Mouse (Mus musculus) MEL (cell line): Measurements from ENCODE around the gene Edn2. TPM values are rescaled to one million over a fixed set of nuclear protein-coding genes. Genes with fewer than 3 reads are reported as not detected.
A peak's percentile ranks its signal among the peaks of the same experiment; 100 is the strongest.

Experiments used
- DNase-seq: peaks from one replicate; pipeline ENCODE4 v3.0.0; 2011; ENCODE audit warnings: low read depth, low spot score
- H3K27ac ChIP-seq: 2 replicates; pipeline ENCODE4 v1.5.1; 2012; ENCODE audit warnings: low read depth, mild to moderate bottlenecking, control low read depth, low read length, moderate library complexity; ENCODE audit not compliant: control insufficient read depth
- H3K27me3 ChIP-seq, 2 experiments: fragments of 150-350 bp in 1 of 2; sonication (generic) in 1 of 2; 2 replicates each; pipeline ENCODE4 v1.6.1; 2012; ENCODE audit warnings: low read length in 2 of 2, mild to moderate bottlenecking in 2 of 2, improper control_type of control experiment in 1 of 2, moderate library complexity in 1 of 2; ENCODE audit not compliant: insufficient read depth in 2 of 2, control insufficient read depth in 1 of 2
- H3K36me3 ChIP-seq, 2 experiments: 2 replicates each; pipeline ENCODE4 v1.6.1; 2012 to 2014; ENCODE audit warnings: low read length in 2 of 2, improper control_type of control experiment in 1 of 2, inconsistent platforms in 1 of 2, mild to moderate bottlenecking in 1 of 2; ENCODE audit not compliant: insufficient read depth in 2 of 2, control insufficient read depth in 1 of 2
- H3K4me1 ChIP-seq, 2 experiments: fragments of 150-350 bp in 1 of 2; sonication (generic) in 1 of 2; 2 replicates each; pipeline ENCODE4 v1.6.1; 2012; ENCODE audit warnings: low read length in 2 of 2, improper control_type of control experiment in 1 of 2, mild to moderate bottlenecking in 1 of 2; ENCODE audit not compliant: insufficient read depth in 2 of 2, control insufficient read depth in 1 of 2
- H3K4me3 ChIP-seq, 2 experiments: fragments of 150-350 bp in 1 of 2; sonication (generic) in 1 of 2; 2 replicates each; pipeline ENCODE4 v1.5.1; 2012; ENCODE audit warnings: low read depth in 2 of 2, low read length in 2 of 2, mild to moderate bottlenecking in 2 of 2, moderate library complexity in 2 of 2, control low read depth in 1 of 2, improper control_type of control experiment in 1 of 2; ENCODE audit not compliant: control insufficient read depth in 1 of 2, insufficient read depth in 1 of 2
- H3K79me2 ChIP-seq: 2 replicates; pipeline ENCODE4 v1.6.1; 2012; ENCODE audit warnings: mild to moderate bottlenecking, low read length, moderate library complexity; ENCODE audit not compliant: control insufficient read depth, poor library complexity, insufficient read depth
- H3K9ac ChIP-seq: 2 replicates; pipeline ENCODE4 v1.6.1; 2012; ENCODE audit warnings: low read depth, mild to moderate bottlenecking, control low read depth, low read length, moderate library complexity; ENCODE audit not compliant: control insufficient read depth, poor library complexity, severe bottlenecking
- H3K9me3 ChIP-seq: fragments of 150-350 bp; sonication (generic); replicated peaks from 2 replicates; pipeline ENCODE4 v1.6.1; 2012; ENCODE audit warnings: mild to moderate bottlenecking, low read length, improper control_type of control experiment, moderate library complexity; ENCODE audit not compliant: insufficient read depth
- BHLHE40 ChIP-seq: IDR thresholded peaks from 2 replicates; pipeline ENCODE4 v1.6.1; 2012; ENCODE audit warnings: low read depth, mild to moderate bottlenecking, inconsistent platforms, low read length, improper control_type of control experiment, borderline replicate concordance
- CTCF ChIP-seq, 3 experiments: IDR thresholded peaks in 2 of 3; conservative IDR thresholded peaks in 1 of 3; 2 replicates each; pipeline ENCODE4 v1.5.1; 2011 to 2012; ENCODE audit warnings: low read length in 3 of 3, low read depth in 2 of 3, mild to moderate bottlenecking in 2 of 3, improper control_type of control experiment in 1 of 3, inconsistent platforms in 1 of 3, mixed read lengths in 1 of 3, moderate library complexity in 1 of 3; ENCODE audit not compliant: control insufficient read depth in 1 of 3, insufficient read depth in 1 of 3, poor library complexity in 1 of 3, severe bottlenecking in 1 of 3
- E2F4 ChIP-seq: IDR thresholded peaks from 2 replicates; pipeline ENCODE4 v1.6.1; 2011; ENCODE audit warnings: low read depth, low read length, improper control_type of control experiment, borderline replicate concordance
- HCFC1 ChIP-seq: IDR thresholded peaks from 2 replicates; pipeline ENCODE4 v1.6.1; 2012; ENCODE audit warnings: low read depth, mild to moderate bottlenecking, inconsistent platforms, low read length, improper control_type of control experiment, moderate library complexity
- JUND ChIP-seq: IDR thresholded peaks from 2 replicates; pipeline ENCODE4 v1.6.1; 2011; ENCODE audit warnings: low read depth, mild to moderate bottlenecking, improper control_type of control experiment, low read length
- MAZ ChIP-seq: IDR thresholded peaks from 2 replicates; pipeline ENCODE4 v1.6.1; 2012; ENCODE audit warnings: low read depth, mild to moderate bottlenecking, inconsistent platforms, low read length, improper control_type of control experiment
- MEF2A ChIP-seq: IDR thresholded peaks from 2 replicates; pipeline ENCODE4 v1.6.1; 2014; ENCODE audit warnings: low read depth, mild to moderate bottlenecking, inconsistent platforms, low read length, improper control_type of control experiment; ENCODE audit not compliant: poor library complexity, insufficient replicate concordance, severe bottlenecking; ENCODE audit errors: extremely low read depth
- MYC ChIP-seq: IDR thresholded peaks from 2 replicates; pipeline ENCODE4 v1.6.1; 2011; ENCODE audit warnings: low read depth, mild to moderate bottlenecking, low read length, improper control_type of control experiment, moderate library complexity
- NELFE ChIP-seq: IDR thresholded peaks from 2 replicates; pipeline ENCODE4 v1.6.1; 2011; ENCODE audit warnings: low read depth, low read length, improper control_type of control experiment
- SIN3A ChIP-seq: IDR thresholded peaks from 2 replicates; pipeline ENCODE4 v1.6.1; 2012; ENCODE audit warnings: low read length, improper control_type of control experiment, inconsistent platforms
- SMC3 ChIP-seq: IDR thresholded peaks from 2 replicates; pipeline ENCODE4 v1.6.1; 2011; ENCODE audit warnings: low read depth, low read length, improper control_type of control experiment
- TAL1 ChIP-seq: IDR thresholded peaks from 2 replicates; pipeline ENCODE4 v1.6.1; 2012; ENCODE audit warnings: mild to moderate bottlenecking, inconsistent platforms, low read length, moderate library complexity, mixed read lengths
- ZNF384 ChIP-seq: IDR thresholded peaks from 2 replicates; pipeline ENCODE4 v1.6.1; 2012; ENCODE audit warnings: low read depth, mild to moderate bottlenecking, inconsistent platforms, low read length, improper control_type of control experiment
- polyA plus RNA-seq, 2 experiments: library from polyadenylated mRNA; stranded (reverse) in 1 of 2; unstranded in 1 of 2; fragments of >175 nt in 1 of 2; fragments of >200 nt in 1 of 2; gene quantifications; 2 replicates each; pipeline versions ENCODE4 v1.2.1 to v1.2.4; 2012; ENCODE audit warnings: low replicate concordance in 2 of 2, low read depth in 1 of 2; ENCODE audit not compliant: insufficient read length in 2 of 2, insufficient read depth in 1 of 2, missing spikeins in 1 of 2
- total RNA-seq: library from RNA; depleted of rRNA; stranded (reverse); fragments of 300-350 nt; gene quantifications from 2 replicates; pipeline ENCODE4 v1.2.3, GENCODE M21; 2012

The Edn2 gene
- total and polyA plus RNA-seq, 3 experiments: not detected

- TF ChIP-seq SMC3 (no peak), CTCF (IDR thresholded peaks at IDR 0.05 in 2 of 3, conservative IDR thresholded peaks at IDR 0.05 in 1 of 3; ENCODE audit: control insufficient read depth in 1 of 3, insufficient read depth in 1 of 3, low read depth in 2 of 3, low read length in 3 of 3, poor library complexity in 1 of 3, severe bottlenecking in 1 of 3) (0 out of 6 replicates have a peak, but pooled peaks of 1 of the 3 experiments have one; percentile 3), E2F4 (no peak)
- TF ChIP-seq, all 39 proteins: peak for 1
- H3K27ac ChIP-seq: no peak overlapping the region
- no peak for DNase-seq
- H3K9ac ChIP-seq: no peak overlapping the region
- H3K4me3 ChIP-seq: no peak overlapping the region
- no peaks in the 10 kb centered on the region for H3K27me3 ChIP-seq
- no peaks in the 10 kb centered on the region for H3K36me3 ChIP-seq
- no peaks in the 10 kb centered on the region for H3K79me2 ChIP-seq
- no peaks in the 10 kb centered on the region for H3K9me3 ChIP-seq
- no peaks in the 10 kb centered on the region for H3K4me1 ChIP-seq
Observed at GRCm38 (mm10) chr4:120152648-120153047, 8.4 kb upstream of the Edn2 start.

GRCm38 (mm10) chr4:120153736-120154135, 7.3 kb upstream of the Edn2 start:
- no peaks in the 10 kb centered on the region for H3K79me2 ChIP-seq
- H3K4me1 ChIP-seq: no peaks in the 10 kb centered on the region
- H3K27me3 ChIP-seq: no peaks in the 10 kb centered on the region
- H3K36me3 ChIP-seq: no peaks in the 10 kb centered on the region
- no peak for DNase-seq
- TF ChIP-seq JUND: no peak
- TF ChIP-seq BHLHE40: no peak
- TF ChIP-seq MAZ: no peak
- no peak for TF ChIP-seq MEF2A
- no peak for TF ChIP-seq NELFE
- no peak for TF ChIP-seq SIN3A
- H3K4me3 ChIP-seq: no peak overlapping the region
- no peak overlapping the region for H3K27ac ChIP-seq
- H3K9me3 ChIP-seq: no peaks in the 10 kb centered on the region
- no peak overlapping the region for H3K9ac ChIP-seq

GRCm38 (mm10) chr4:120158714-120159310, 2.2 kb upstream of the Edn2 start:
- no peaks in the 10 kb centered on the region for H3K9me3 ChIP-seq
- H3K4me1 ChIP-seq: no peaks in the 10 kb centered on the region
- no peak for TF ChIP-seq HCFC1
- no peak for TF ChIP-seq NELFE
- TF ChIP-seq TAL1: no peak
- no peak for TF ChIP-seq MYC
- no peak for TF ChIP-seq E2F4
- TF ChIP-seq ZNF384: no peak
- no peaks in the 10 kb centered on the region for H3K36me3 ChIP-seq
- H3K27ac ChIP-seq: no peak overlapping the region
- H3K4me3 ChIP-seq: no peak overlapping the region
- DNase-seq: no peak
- H3K9ac ChIP-seq: no peak overlapping the region
- H3K79me2 ChIP-seq: no peaks in the 10 kb centered on the region
- H3K27me3 ChIP-seq: no peaks in the 10 kb centered on the region
